Mouse (Mus musculus) spleen, adult 2 months (tissue): ENCODE data around the gene Tmem167b. TPM values are rescaled to one million over a fixed set of nuclear protein-coding genes. Genes with fewer than 3 reads are reported as not detected.

ENCODE experiments used
- DNase-seq, 2 experiments: peaks; one replicate each; pipeline versions ENCODE4 v3.0.0 to v3.0.0-alpha.2; 2012 to 2021; ENCODE audit warnings: low spot score in 2 of 2, low read depth in 1 of 2
- H3K27ac ChIP-seq: fragments of 200-500 bp; 2 replicates; pipeline ENCODE4 v1.5.1; 2012; ENCODE audit warnings: low read length, inconsistent platforms; ENCODE audit not compliant: insufficient read depth
- H3K27me3 ChIP-seq: fragments of 200-500 bp; 2 replicates; pipeline ENCODE4 v1.6.1; 2012; ENCODE audit warnings: mild to moderate bottlenecking, moderate library complexity, low read length, inconsistent platforms; ENCODE audit not compliant: control insufficient read depth, insufficient read depth
- H3K36me3 ChIP-seq: fragments of 200-500 bp; 2 replicates; pipeline ENCODE4 v1.6.1; 2012; ENCODE audit warnings: mild to moderate bottlenecking, low read length, inconsistent platforms; ENCODE audit not compliant: control insufficient read depth, insufficient read depth
- H3K4me1 ChIP-seq: fragments of 200-500 bp; 2 replicates; pipeline ENCODE4 v1.6.1; 2011; ENCODE audit warnings: inconsistent platforms; ENCODE audit not compliant: control insufficient read depth, insufficient read depth, insufficient read length
- H3K4me3 ChIP-seq: fragments of 200-500 bp; 2 replicates; pipeline ENCODE4 v1.5.1; 2011; ENCODE audit warnings: mild to moderate bottlenecking, inconsistent platforms; ENCODE audit not compliant: insufficient read depth, insufficient read length; ENCODE audit errors: extremely low read depth
- CTCF ChIP-seq: fragments of 200-500 bp; IDR thresholded peaks from 2 replicates; pipeline ENCODE4 v1.5.1; 2011; ENCODE audit warnings: mild to moderate bottlenecking, inconsistent platforms; ENCODE audit not compliant: insufficient read depth, insufficient read length, insufficient replicate concordance; ENCODE audit errors: extremely low read depth
- POLR2A ChIP-seq: fragments of 200-500 bp; IDR thresholded peaks from 2 replicates; pipeline ENCODE4 v1.6.1; 2011; ENCODE audit warnings: low read depth, low read length, inconsistent platforms
- WGBS: fragments of 180-500 bp; shearing (Covaris S2); methylation state at CpG from one replicate; pipeline ENCODE4 v1.1.7; 2018; 5-methylcytosine and 5-hydroxymethylcytosine counted together
- polyA plus RNA-seq: library from polyadenylated mRNA; depleted of rRNA; stranded (reverse); fragments of >200 nt; gene quantifications from 2 replicates; pipeline ENCODE4 v1.2.3, GENCODE M21; 2012

Tmem167b gene
- polyA plus RNA-seq, 1 experiment = 2.6 TPM

GRCm38 (mm10) chr3:108536517-108537260 is 25.6 kb downstream of the Tmem167b start, which contains the start of gene 5330417C22Rik:
Gene 5330417C22Rik (minus strand): TSS chr3:108536536.
- under 1% methylated on average over 35 of the region's 35 CpGs for WGBS
- H3K36me3 ChIP-seq = no peaks in the 10 kb centered on the region
- DNase-seq = peak; percentile 26 to 31
- H3K27ac ChIP-seq = no peak within 1 kb of the TSS
- peaks cover 5% of the 10 kb centered on the region; the same call in 1 of the 2 replicates for H3K27me3 ChIP-seq
- peak within 1 kb of the TSS; percentile 14; the same call in 1 of the 2 replicates for H3K4me3 ChIP-seq
- TF ChIP-seq POLR2A (no peak), CTCF (no peak)
- peaks cover 4% of the 10 kb centered on the region for H3K4me1 ChIP-seq

GRCm38 (mm10) chr3:108535896-108536516 is 26.3 kb downstream of the Tmem167b start:
- H3K27me3 ChIP-seq = peaks cover 5% of the 10 kb centered on the region; the same call in 1 of the 2 replicates
- no peaks in the 10 kb centered on the region for H3K36me3 ChIP-seq
- WGBS = 16% methylated on average over 15 of the region's 15 CpGs
- no peak overlapping the region for H3K27ac ChIP-seq
- no peak for DNase-seq
- 0 out of 2 replicates have a peak overlapping the region, but pooled peaks have one; percentile 14 for H3K4me3 ChIP-seq
- peaks cover 4% of the 10 kb centered on the region for H3K4me1 ChIP-seq
- TF ChIP-seq POLR2A (no peak), CTCF (no peak)

- TF ChIP-seq CTCF = no peak
- no peak for TF ChIP-seq POLR2A
Observed at GRCm38 (mm10) chr3:108533951-108534350, 28.3 kb downstream of the Tmem167b start, which contains the start of gene 1700013F07Rik. Gene 1700013F07Rik (plus strand): TSS chr3:108534150.

GRCm38 (mm10) chr3:108533114-108533885 is 29.0 kb downstream of the Tmem167b start:
- TF ChIP-seq POLR2A (no peak), CTCF (no peak)
- peaks cover 4% of the 10 kb centered on the region for H3K4me1 ChIP-seq
- peaks cover 5% of the 10 kb centered on the region; the same call in 1 of the 2 replicates for H3K27me3 ChIP-seq
- DNase-seq = no peak
- no peaks in the 10 kb centered on the region for H3K36me3 ChIP-seq
- WGBS = 78% methylated on average over 9 of the region's 9 CpGs
- peak overlapping the region; percentile 21; the same call in 1 of the 2 replicates for H3K27ac ChIP-seq
- H3K4me3 ChIP-seq = no peak overlapping the region

More at GRCm38 (mm10) chr3:108533951-108534350, 28.3 kb downstream of the Tmem167b start, which contains the start of gene 1700013F07Rik:
- Histone ChIP-seq H3K4me3 (no peak within 1 kb of the TSS), H3K4me1 (peaks cover 4% of the 10 kb centered on the region), H3K27me3 (peaks cover 5% of the 10 kb centered on the region; the same call in 1 of the 2 replicates), H3K36me3 (no peaks in the 10 kb centered on the region), H3K27ac (peak within 1 kb of the TSS; percentile 21; the same call in 1 of the 2 replicates)
- no peak for DNase-seq
- WGBS = 87% methylated on average over 6 of the region's 6 CpGs

GRCm38 (mm10) chr3:108528489-108528888 is 33.8 kb downstream of the Tmem167b start:
- no peaks in the 10 kb centered on the region for H3K36me3 ChIP-seq
- WGBS = 94% methylated on average over 8 of the region's 8 CpGs
- 0 out of 2 replicates have a peak, but pooled peaks cover 1% of the 10 kb centered on the region for H3K27me3 ChIP-seq
- H3K4me3 ChIP-seq = no peak overlapping the region
- TF ChIP-seq POLR2A = no peak
- no peak for TF ChIP-seq CTCF
- no peak overlapping the region for H3K27ac ChIP-seq
- no peak for DNase-seq
- no peaks in the 10 kb centered on the region for H3K4me1 ChIP-seq

- DNase-seq = no peak
- Histone ChIP-seq H3K4me3 (no peak overlapping the region), H3K27ac (no peak overlapping the region), H3K36me3 (no peaks in the 10 kb centered on the region), H3K4me1 (no peaks in the 10 kb centered on the region), H3K27me3 (0 out of 2 replicates have a peak, but pooled peaks cover 1% of the 10 kb centered on the region)
- TF ChIP-seq POLR2A = no peak
- no peak for TF ChIP-seq CTCF
- 72% methylated on average over 4 of the region's 4 CpGs for WGBS
Observed at GRCm38 (mm10) chr3:108523415-108523814, 38.9 kb downstream of the Tmem167b start.
